Comparison of ENCODE assay signal across 20 mouse cellular contexts in the genomic region with DNA sequence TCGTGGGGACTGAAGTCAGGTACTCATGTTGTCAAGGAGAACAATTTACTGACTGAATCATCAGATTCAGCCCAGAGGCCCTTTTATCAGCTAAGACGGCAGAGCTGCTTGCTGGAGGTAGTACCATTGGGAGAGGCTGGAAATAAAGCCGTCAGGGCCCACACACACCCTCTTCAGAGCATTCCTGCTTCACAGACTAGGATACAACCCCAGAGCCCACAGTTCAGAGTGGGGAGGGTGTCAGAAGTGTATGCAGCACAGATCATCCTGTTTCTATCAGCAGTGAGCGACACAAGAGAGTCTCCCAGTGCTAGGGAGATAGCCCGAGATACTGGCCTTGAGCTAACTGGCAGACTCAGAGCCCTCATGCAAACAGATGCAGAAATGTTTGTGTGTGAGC. TPM values are rescaled to one million over a fixed set of nuclear protein-coding genes. Genes with fewer than 3 reads are reported as not detected.
DNase-seq lines count a peak whose midpoint lies in the region; ATAC-seq and TF ChIP-seq lines count a peak whose summit lies in the region.
"Had no signal": no experiment of that assay in that cellular context is flagged by ENCODE, and none has a peak within 500 bp of the region (broad histone marks: within the 10 kb centered on the region; RNA-seq: fewer than 3 reads in every experiment).

No protein-coding gene starts in this region.

- H3K27ac ChIP-seq in forebrain, embryonic 10.5 days: 0 out of 2 replicates have a peak overlapping the region, but pooled peaks have one; percentile 5
- H3K27ac ChIP-seq in forebrain, embryonic 14.5 days (ENCODE audit: low read depth, low read length): no peak overlapping the region
- H3K27ac ChIP-seq in heart, embryonic 14.5 days (replicated peaks in 1 of 2; ENCODE audit: control insufficient read depth in 1 of 2, insufficient read depth in 1 of 2, low read depth in 2 of 2, low read length in 2 of 2): peak overlapping the region in 1 of 2 experiments; percentile 7; a peak in 1 of 4 replicates
- H3K27ac ChIP-seq in neural tube, embryonic 12.5 days: no peak overlapping the region
- peak overlapping the region; percentile 56 for H3K27ac ChIP-seq in stomach, postnatal 0 days (replicated peaks)
- H3K27ac ChIP-seq: forebrain, embryonic 12.5 days; kidney, embryonic 15.5 days; limb, embryonic 12.5 days; liver, embryonic 12.5 days had no signal

- TF ChIP-seq CTCF in stomach, postnatal 0 days (IDR thresholded peaks at IDR 0.05; ENCODE audit: low read depth): no peak

- no peak for ATAC-seq in forebrain, embryonic 14.5 days
- ATAC-seq in heart, embryonic 14.5 days (ENCODE audit: insufficient number of reproducible peaks, insufficient read depth, low FRiP score, low read depth): no peak
- no peak for ATAC-seq in neural tube, embryonic 12.5 days (ENCODE audit: low FRiP score, low read depth)
- no peak for ATAC-seq in stomach, postnatal 0 days (ENCODE audit: low FRiP score, low TSS enrichment)
- ATAC-seq: liver, embryonic 12.5 days; midbrain, embryonic 16.5 days had no signal

- no peak overlapping the region for H3K9ac ChIP-seq in forebrain, embryonic 14.5 days (ENCODE audit: low read length)
- 0 out of 2 replicates have a peak overlapping the region, but pooled peaks have one; percentile 27 for H3K9ac ChIP-seq in heart, embryonic 14.5 days (ENCODE audit: low read length)
- H3K9ac ChIP-seq in neural tube, embryonic 12.5 days: 0 out of 2 replicates have a peak overlapping the region, but pooled peaks have one; percentile 18
- no peak overlapping the region for H3K9ac ChIP-seq in stomach, postnatal 0 days (ENCODE audit: low read length)
- H3K9ac ChIP-seq: forebrain, embryonic 12.5 days; kidney, embryonic 15.5 days; limb, embryonic 12.5 days; liver, embryonic 12.5 days; lung, embryonic 14.5 days had no signal

- TF ChIP-seq EP300 in stomach, postnatal 0 days (optimal IDR thresholded peaks at IDR 0.05): no peak

- H3K36me3 ChIP-seq in forebrain, embryonic 10.5 days (replicated peaks): no peaks in the 10 kb centered on the region
- H3K36me3 ChIP-seq in forebrain, embryonic 14.5 days (ENCODE audit: control insufficient read depth, insufficient read depth, low read length): no peaks in the 10 kb centered on the region
- H3K36me3 ChIP-seq in heart, embryonic 14.5 days (ENCODE audit: control insufficient read depth, insufficient read depth, low read length): no peaks in the 10 kb centered on the region
- no peaks in the 10 kb centered on the region for H3K36me3 ChIP-seq in neural tube, embryonic 12.5 days
- no peaks in the 10 kb centered on the region for H3K36me3 ChIP-seq in stomach, postnatal 0 days (ENCODE audit: control insufficient read depth, insufficient read depth, low read length)
- H3K36me3 ChIP-seq: forebrain, embryonic 12.5 days; kidney, embryonic 15.5 days; limb, embryonic 12.5 days; liver, embryonic 12.5 days had no signal

- H3K27me3 ChIP-seq in forebrain, embryonic 10.5 days (ENCODE audit: poor library complexity, severe bottlenecking): peaks cover 16% of the 10 kb centered on the region
- H3K27me3 ChIP-seq in forebrain, embryonic 14.5 days (replicated peaks; ENCODE audit: control insufficient read depth, insufficient read depth, low read length): no peaks in the 10 kb centered on the region
- H3K27me3 ChIP-seq in heart, embryonic 14.5 days (ENCODE audit: control insufficient read depth, insufficient read depth, low read length): no peaks in the 10 kb centered on the region
- no peaks in the 10 kb centered on the region for H3K27me3 ChIP-seq in neural tube, embryonic 12.5 days (replicated peaks)
- H3K27me3 ChIP-seq in stomach, postnatal 0 days (ENCODE audit: control insufficient read depth, insufficient read depth, low read length): no peaks in the 10 kb centered on the region
- H3K27me3 ChIP-seq: kidney, embryonic 15.5 days; liver, embryonic 12.5 days had no signal

- DNase-seq in forebrain, embryonic 10.5 days (ENCODE audit: extremely low spot score, low spot score): no peak
- no peak for DNase-seq in forebrain, embryonic 14.5 days (ENCODE audit: low spot score)
- no peak for DNase-seq in heart, adult 8-10 months (ENCODE audit: low spot score)
- DNase-seq in neural tube, embryonic 10.5 days (ENCODE audit: extremely low spot score, low spot score): no peak
- DNase-seq in stomach, postnatal 0 days (ENCODE audit: low spot score): no peak
- DNase-seq in urinary bladder, adult 18-20 months (ENCODE audit: low spot score in 2 of 2): no peak
- DNase-seq: B cell, adult 2 months; cerebellum, adult 11-12 months; cerebellum, postnatal 25 days; embryo, embryonic 11 days; gastrocnemius, postnatal 36 days; thymus, postnatal 25 days had no signal

- 71% methylated on average over 5 of the region's 5 CpGs for WGBS in forebrain, embryonic 10.5 days
- WGBS in forebrain, embryonic 14.5 days: 67% methylated on average over 5 of the region's 5 CpGs
- WGBS in heart, embryonic 14.5 days: 24% methylated on average over 5 of the region's 5 CpGs
- 62% methylated on average over 5 of the region's 5 CpGs for WGBS in neural tube, embryonic 12.5 days
- WGBS in stomach, postnatal 0 days: 38% methylated on average over 5 of the region's 5 CpGs

- H3K4me1 ChIP-seq in forebrain, embryonic 10.5 days: peaks cover 39% of the 10 kb centered on the region
- peaks cover 12% of the 10 kb centered on the region for H3K4me1 ChIP-seq in forebrain, embryonic 14.5 days (ENCODE audit: control insufficient read depth, insufficient read depth, low read length)
- H3K4me1 ChIP-seq in heart, embryonic 14.5 days (ENCODE audit: control insufficient read depth in 2 of 2, insufficient read depth in 2 of 2, low read length in 2 of 2): peaks cover 28 to 36% of the 10 kb centered on the region in 2 experiments
- H3K4me1 ChIP-seq in neural tube, embryonic 12.5 days: peaks cover 16% of the 10 kb centered on the region
- H3K4me1 ChIP-seq in stomach, postnatal 0 days (replicated peaks; ENCODE audit: control insufficient read depth, insufficient read depth): peaks cover 11% of the 10 kb centered on the region

- no peak overlapping the region for H3K4me2 ChIP-seq in forebrain, embryonic 14.5 days (ENCODE audit: low read length)
- H3K4me2 ChIP-seq in heart, embryonic 14.5 days (ENCODE audit: low read length): no peak overlapping the region
- H3K4me2 ChIP-seq in neural tube, embryonic 12.5 days (replicated peaks): no peak overlapping the region
- H3K4me2 ChIP-seq in stomach, postnatal 0 days (replicated peaks; ENCODE audit: low read depth): no peak overlapping the region
- H3K4me2 ChIP-seq: forebrain, embryonic 12.5 days; kidney, embryonic 15.5 days; limb, embryonic 12.5 days; liver, embryonic 12.5 days; lung, embryonic 14.5 days had no signal

- H3K9me3 ChIP-seq in forebrain, embryonic 10.5 days: no peaks in the 10 kb centered on the region
- H3K9me3 ChIP-seq in forebrain, embryonic 14.5 days (replicated peaks; ENCODE audit: control insufficient read depth, low read length): no peaks in the 10 kb centered on the region
- H3K9me3 ChIP-seq in heart, embryonic 14.5 days (ENCODE audit: control insufficient read depth, low read length): no peaks in the 10 kb centered on the region
- H3K9me3 ChIP-seq in neural tube, embryonic 12.5 days: no peaks in the 10 kb centered on the region
- H3K9me3 ChIP-seq in stomach, postnatal 0 days (ENCODE audit: control insufficient read depth, low read length): no peaks in the 10 kb centered on the region
- H3K9me3 ChIP-seq: forebrain, embryonic 12.5 days; kidney, embryonic 15.5 days; limb, embryonic 12.5 days; liver, embryonic 12.5 days had no signal

- H3K4me3 ChIP-seq in forebrain, embryonic 10.5 days: no peak overlapping the region
- no peak overlapping the region for H3K4me3 ChIP-seq in forebrain, embryonic 14.5 days (ENCODE audit: low read depth, low read length)
- no peak overlapping the region for H3K4me3 ChIP-seq in heart, embryonic 14.5 days (ENCODE audit: control insufficient read depth in 1 of 2, insufficient read depth in 1 of 2, low read depth in 1 of 2, low read length in 2 of 2)
- no peak overlapping the region for H3K4me3 ChIP-seq in neural tube, embryonic 12.5 days
- H3K4me3 ChIP-seq in stomach, postnatal 0 days (ENCODE audit: low read depth, low read length): no peak overlapping the region
- H3K4me3 ChIP-seq: forebrain, embryonic 12.5 days; kidney, embryonic 15.5 days; limb, embryonic 12.5 days; liver, embryonic 12.5 days had no signal

RNA-seq across cellular contexts. Expression of gene Ninj1, which starts 4.1 kb away (rescaled TPM):
- 22.7 and 24.1 TPM in 2 replicates for polyA plus RNA-seq in forebrain, embryonic 10.5 days (2016; fragmentation: Nextera tagmentation; extraction: Ambion mirVana)
- polyA plus RNA-seq in forebrain, embryonic 14.5 days (2014; fragmentation: Nextera tagmentation; extraction: Ambion mirVana): 26.3 and 30.0 TPM in 2 replicates
- 85.5 and 87.7 TPM in 2 replicates for polyA plus RNA-seq in heart, embryonic 14.5 days (2014; fragmentation: Nextera tagmentation; extraction: Ambion mirVana)
- 100 to 1,000 TPM; 111 to 152 (median 131) TPM for total RNA-seq in heart, adult 8-10 months (2022)
- polyA plus RNA-seq in neural tube, embryonic 12.5 days (2016; fragmentation: Nextera tagmentation; extraction: Ambion mirVana): 18.5 and 21.0 TPM in 2 replicates
- polyA plus RNA-seq in stomach, postnatal 0 days (2015; fragmentation: Nextera tagmentation; extraction: Ambion mirVana): 76.3 and 83.1 TPM in 2 replicates

RNA-seq across cellular contexts. Expression of gene Card19, which starts 32.7 kb away (rescaled TPM):
- 21.0 and 22.1 TPM in 2 replicates for polyA plus RNA-seq in forebrain, embryonic 10.5 days (2016; fragmentation: Nextera tagmentation; extraction: Ambion mirVana)
- 20.8 and 23.8 TPM in 2 replicates for polyA plus RNA-seq in forebrain, embryonic 14.5 days (2014; fragmentation: Nextera tagmentation; extraction: Ambion mirVana)
- polyA plus RNA-seq in heart, embryonic 14.5 days (2014; fragmentation: Nextera tagmentation; extraction: Ambion mirVana): 114 and 126 TPM in 2 replicates
- total RNA-seq in heart, adult 8-10 months (2022): 100 to 1,000 TPM; 132 to 152 (median 141) TPM
- 29.0 and 32.0 TPM in 2 replicates for polyA plus RNA-seq in neural tube, embryonic 12.5 days (2016; fragmentation: Nextera tagmentation; extraction: Ambion mirVana)
- polyA plus RNA-seq in stomach, postnatal 0 days (2015; fragmentation: Nextera tagmentation; extraction: Ambion mirVana): 83.5 and 86.2 TPM in 2 replicates

RNA-seq across cellular contexts. Expression of gene Wnk2, which starts 35.3 kb away (rescaled TPM):
- polyA plus RNA-seq in forebrain, embryonic 10.5 days (2016; fragmentation: Nextera tagmentation; extraction: Ambion mirVana): 4.2 and 4.5 TPM in 2 replicates
- polyA plus RNA-seq in forebrain, embryonic 14.5 days (2014; fragmentation: Nextera tagmentation; extraction: Ambion mirVana): 14.9 and 17.8 TPM in 2 replicates
- polyA plus RNA-seq in heart, embryonic 14.5 days (2014; fragmentation: Nextera tagmentation; extraction: Ambion mirVana): 2.5 and 2.6 TPM in 2 replicates
- total RNA-seq in heart, adult 8-10 months (2022): 10 to 100 TPM; 60.5 to 89.6 (median 75.4) TPM
- 16.4 and 17.2 TPM in 2 replicates for polyA plus RNA-seq in neural tube, embryonic 12.5 days (2016; fragmentation: Nextera tagmentation; extraction: Ambion mirVana)
- polyA plus RNA-seq in stomach, postnatal 0 days (2015; fragmentation: Nextera tagmentation; extraction: Ambion mirVana): 1.6 and 1.7 TPM in 2 replicates

Comparison
In these comparisons a context has a peak if more than half of its experiments do, and no peak if none do; other contexts are left out.
1. H3K27ac ChIP-seq: peak in forebrain, embryonic 10.5 days (single experiment) and stomach, postnatal 0 days (single experiment); none in forebrain, embryonic 14.5 days (single experiment) and neural tube, embryonic 12.5 days (single experiment).
2. H3K9ac ChIP-seq: peak in heart, embryonic 14.5 days (single experiment) and neural tube, embryonic 12.5 days (single experiment); none in forebrain, embryonic 14.5 days (single experiment) and stomach, postnatal 0 days (single experiment).